Mouse (Mus musculus) urinary bladder, postnatal 14 days (tissue): ENCODE measurements around the gene Arsb.

Experiments used
- DNase-seq: peaks from one replicate; pipeline ENCODE4 v3.0.0; 2021; ENCODE audit warnings: low spot score

Gene Arsb

GRCm38 (mm10) chr13:93846831-93847518 is 75.5 kb downstream of the Arsb start:
- no peak for DNase-seq

GRCm38 (mm10) chr13:93847614-93848013 is 76.2 kb downstream of the Arsb start:
- DNase-seq, result no peak

DNA sequence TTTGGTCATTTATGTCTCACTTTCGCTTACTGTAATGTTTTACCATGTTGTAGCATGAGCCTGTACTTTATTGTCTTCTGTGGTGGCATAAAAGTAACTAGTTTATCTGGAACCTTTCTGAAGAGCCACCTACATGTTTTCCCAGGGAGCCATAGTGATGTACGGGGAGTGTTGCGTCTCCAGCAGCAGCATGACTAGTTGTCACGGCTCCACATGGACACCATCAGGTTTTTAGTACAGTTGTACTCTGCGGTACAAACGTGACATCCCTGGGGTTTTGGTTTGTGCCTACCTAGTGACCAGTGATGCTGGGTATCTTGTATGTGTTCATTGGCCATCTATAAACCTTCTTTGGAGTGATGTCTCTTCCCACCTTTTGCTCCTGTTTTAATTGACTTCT is 77.2 kb downstream of the Arsb start:
- no peak for DNase-seq

DNA sequence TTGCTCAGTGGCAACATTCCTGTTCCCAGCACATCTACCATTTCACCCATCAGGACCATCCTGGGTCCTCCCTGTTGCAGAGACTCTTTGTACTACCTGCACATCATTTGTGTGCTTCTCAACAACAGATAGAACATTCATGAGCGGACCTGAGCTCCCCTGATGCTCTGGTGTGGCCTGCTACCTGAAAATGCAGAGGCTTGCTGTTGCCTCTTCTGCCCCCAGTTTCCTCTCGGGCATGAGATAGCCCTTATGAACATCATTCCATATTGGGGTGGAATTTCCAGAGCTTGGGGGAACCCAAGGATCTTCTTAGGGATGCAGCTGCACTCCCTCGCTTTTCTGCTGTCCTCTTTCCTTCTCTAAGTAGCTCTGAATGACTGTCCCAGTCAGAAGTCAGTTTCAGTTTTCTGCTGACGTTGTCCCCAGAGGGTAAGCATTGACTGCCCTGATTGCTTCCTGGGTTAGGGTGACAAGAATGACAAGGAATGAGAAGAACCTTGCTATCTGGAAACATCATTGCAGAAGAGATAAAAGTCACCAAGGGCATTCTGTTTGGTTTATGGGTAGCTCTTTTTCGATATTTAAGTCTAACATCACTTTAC is 78.4 kb downstream of the Arsb start:
- DNase-seq, result no peak

DNA sequence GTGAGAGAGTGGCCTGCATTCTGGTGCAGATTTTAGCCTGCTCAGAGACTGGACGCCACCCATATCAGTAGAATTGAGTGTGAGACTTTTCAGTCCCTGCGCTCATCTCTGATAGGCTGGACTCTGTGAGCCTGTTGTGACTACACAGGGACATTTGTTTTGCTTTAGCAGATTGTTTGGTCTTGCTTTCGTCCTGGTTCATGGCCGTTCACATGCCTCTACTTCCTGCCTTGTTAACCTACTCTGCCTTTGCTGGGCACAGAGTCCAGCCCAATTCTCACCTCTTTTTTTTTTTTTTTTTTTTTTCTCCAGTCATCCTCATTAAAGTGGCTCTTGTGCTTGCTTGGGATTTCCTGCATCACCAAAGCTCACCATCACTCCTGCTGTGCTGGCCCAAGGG is 79.2 kb downstream of the Arsb start:
- no peak for DNase-seq

- peak; percentile 31 for DNase-seq
These were observed 81.1 kb downstream of the Arsb start for GRCm38 (mm10) chr13:93852419-93853138.

GRCm38 (mm10) chr13:93853767-93854166 is 82.3 kb downstream of the Arsb start:
- DNase-seq, result no peak

DNA sequence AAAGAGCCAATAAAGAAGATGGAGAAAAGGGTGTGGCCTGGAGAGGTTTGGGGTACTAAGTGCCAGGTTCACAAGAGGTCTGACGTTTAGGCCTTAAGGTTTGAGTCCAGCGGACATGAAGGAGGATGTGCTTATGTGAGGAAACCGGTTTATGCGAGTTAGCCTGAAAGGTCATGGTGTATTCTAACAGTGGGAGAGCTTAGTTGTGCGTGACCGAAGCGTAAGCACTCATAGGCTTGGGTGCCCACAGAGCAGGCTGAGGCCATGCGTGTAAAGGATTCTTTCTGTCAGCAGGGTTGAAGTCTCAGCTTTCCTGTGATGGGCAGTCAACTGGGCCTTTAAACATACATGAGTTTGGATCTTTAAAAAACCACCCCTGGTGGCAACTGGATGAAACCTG is 82.9 kb downstream of the Arsb start:
- no peak for DNase-seq

DNA sequence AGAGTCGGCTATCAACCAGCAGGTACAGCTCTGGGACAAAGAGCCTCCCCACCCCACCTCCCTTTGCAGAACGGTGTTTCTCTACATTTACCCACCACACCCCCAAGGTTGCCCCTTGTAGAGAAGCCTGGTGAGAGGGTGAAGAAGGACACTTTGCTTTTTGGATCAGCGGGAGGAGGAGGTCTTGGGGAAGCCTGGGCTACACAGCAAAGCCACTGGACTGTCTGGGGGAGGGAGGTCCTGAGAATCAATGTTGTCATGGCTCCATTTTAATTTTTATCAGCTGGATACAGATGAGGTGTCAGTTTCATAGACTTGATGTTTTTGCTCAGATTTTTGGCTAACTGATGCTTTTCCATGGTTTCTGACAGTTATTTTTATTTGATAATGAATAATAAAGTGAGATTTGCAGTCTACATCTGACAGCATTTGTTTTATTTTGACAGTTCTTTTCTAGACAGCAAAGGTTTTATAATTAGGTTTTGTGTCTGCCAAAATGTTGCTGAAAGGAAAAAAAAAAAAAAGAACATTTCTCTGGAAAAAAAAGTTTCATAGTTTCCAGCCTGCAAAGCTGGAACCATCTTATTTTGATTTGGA is 83.6 kb downstream of the Arsb start:
- DNase-seq, result no peak

GRCm38 (mm10) chr13:93855701-93856183 is 84.3 kb downstream of the Arsb start:
- DNase-seq, result peak; percentile 64

DNA sequence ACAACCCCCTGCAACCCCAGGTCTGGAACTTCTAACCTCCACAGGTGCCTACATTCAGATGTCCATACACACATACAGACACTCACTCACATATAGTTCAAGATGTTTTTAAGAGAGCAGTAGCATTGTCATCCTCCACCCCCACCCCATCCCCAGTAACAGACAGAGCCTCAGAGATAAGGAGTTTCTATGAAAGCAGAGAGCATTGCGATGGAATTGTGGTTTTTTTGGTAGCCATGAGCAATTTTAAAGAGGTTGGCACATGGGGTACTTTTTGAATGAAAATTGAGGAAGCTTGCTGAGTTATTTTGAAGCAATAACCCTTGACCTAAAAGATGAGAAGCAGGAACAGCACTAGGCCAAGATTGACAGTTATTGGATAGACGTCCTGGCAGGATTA is 89.8 kb downstream of the Arsb start:
- DNase-seq, result no peak

GRCm38 (mm10) chr13:93864066-93864740 is 92.8 kb downstream of the Arsb start:
- DNase-seq, result no peak

- DNase-seq, result no peak
These were observed 95.2 kb downstream of the Arsb start for GRCm38 (mm10) chr13:93866638-93867037.

DNA sequence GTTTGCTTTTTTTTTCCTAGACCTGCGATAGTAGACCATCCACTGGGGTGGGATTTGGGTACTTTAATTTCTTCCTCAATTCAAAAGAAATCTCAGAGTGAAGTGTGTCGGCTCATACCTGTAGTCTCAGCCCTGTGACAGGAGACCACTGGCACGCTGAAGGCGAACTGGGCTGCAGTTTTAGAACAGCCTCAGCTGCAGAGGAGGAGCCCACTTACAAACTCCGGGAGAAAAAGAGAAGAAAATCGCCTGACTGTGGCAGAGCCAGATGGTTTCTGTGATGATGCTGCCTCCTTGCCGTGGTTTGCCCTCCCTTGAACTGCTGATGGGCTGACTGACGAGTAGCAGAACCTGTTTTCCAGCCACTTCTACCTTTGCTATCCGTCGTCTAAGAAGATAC is 100.3 kb downstream of the Arsb start:
- no peak for DNase-seq

DNA sequence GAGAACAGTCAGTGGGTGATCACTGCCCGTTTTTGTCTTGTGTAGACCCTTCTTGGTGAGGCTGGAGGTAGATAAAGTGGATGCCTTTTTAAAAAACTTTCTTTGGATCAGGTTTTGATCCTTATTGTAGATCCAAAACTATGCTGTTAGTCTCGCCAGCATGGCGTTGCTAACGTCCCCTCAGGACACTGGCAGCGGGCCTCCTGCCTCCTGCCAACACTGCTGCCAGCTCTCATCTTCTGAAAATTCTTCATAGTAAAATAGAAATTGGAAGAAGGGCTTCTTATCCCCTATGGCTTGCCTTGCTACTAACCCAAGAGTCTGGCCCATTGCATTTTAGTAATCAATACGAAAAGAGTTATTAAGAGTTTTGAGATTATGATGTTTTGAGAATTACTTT is 101.2 kb downstream of the Arsb start:
- DNase-seq, result no peak

DNA sequence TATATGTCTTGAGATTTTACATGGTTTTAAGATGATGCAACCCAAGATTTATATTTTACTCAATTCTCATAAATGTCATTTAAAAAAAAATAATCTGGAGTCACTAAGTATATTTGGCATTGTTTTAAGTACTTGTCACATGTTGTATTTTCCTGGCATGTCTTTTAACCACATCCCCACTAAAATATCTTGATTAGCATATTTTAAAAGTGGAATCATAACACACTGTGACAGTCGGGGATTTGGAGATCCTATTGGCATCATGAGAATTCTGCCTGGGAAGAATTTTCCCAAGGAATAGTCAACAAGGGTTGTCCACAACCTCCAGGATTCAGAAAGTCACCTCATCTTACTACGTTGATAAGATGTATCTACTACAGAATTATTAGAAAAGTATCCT is 106.5 kb downstream of the Arsb start:
- DNase-seq, result no peak

DNA sequence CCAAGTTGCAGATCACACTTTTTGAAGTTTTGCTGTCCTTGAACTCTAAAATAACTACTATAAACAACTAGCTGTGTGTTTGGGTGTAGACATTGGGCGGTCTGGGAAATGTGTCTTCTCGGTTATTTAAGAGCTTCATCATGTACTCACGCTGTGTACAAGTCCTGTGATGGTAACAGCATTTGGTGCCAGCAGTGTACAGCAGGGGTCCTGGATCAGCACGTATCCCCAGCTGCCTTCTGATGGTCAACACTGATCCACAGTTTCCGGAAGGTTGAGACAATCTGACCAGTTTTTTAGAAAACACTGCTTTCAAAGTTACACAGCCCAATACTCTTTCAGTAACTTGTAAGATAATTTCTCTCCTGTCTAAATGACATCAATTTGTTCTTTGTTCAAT is 108.0 kb downstream of the Arsb start:
- DNase-seq, result no peak

GRCm38 (mm10) chr13:93882132-93882531 is 110.7 kb downstream of the Arsb start:
- no peak for DNase-seq

- DNase-seq, result no peak
These were observed 115.6 kb downstream of the Arsb start for GRCm38 (mm10) chr13:93886999-93887398.

DNA sequence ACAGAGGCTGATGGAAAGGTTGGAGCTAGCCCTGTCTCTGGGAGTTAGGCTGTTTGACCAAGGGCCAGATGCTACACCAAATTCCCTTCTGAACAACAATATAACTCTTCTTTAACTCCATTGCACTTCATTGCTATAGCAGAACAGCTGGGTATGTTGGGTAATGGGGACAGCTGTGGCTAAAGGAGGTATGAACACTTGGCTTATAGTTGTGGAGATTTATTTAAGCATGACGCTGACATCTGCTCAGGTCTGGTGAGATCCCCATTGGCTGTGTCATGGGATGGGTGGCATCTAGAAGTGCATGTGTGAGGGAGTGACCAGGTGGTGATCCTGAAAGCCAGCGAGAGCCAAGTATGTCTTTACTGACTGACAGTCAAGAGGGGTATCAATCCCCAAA is 116.8 kb downstream of the Arsb start:
- no peak for DNase-seq

GRCm38 (mm10) chr13:93888916-93889315 is 117.5 kb downstream of the Arsb start:
- no peak for DNase-seq

- no peak for DNase-seq
These were observed 118.6 kb downstream of the Arsb start for GRCm38 (mm10) chr13:93889991-93890390.
